Mouse (Mus musculus) left cerebral cortex, adult 9 months (tissue): ENCODE measurements around the gene Styxl1.

ENCODE experiments used
- DNase-seq, 2 experiments: peaks; one replicate each; pipeline ENCODE4 v3.0.0; 2022; ENCODE audit warnings: low spot score in 2 of 2

The Styxl1 gene

DNA sequence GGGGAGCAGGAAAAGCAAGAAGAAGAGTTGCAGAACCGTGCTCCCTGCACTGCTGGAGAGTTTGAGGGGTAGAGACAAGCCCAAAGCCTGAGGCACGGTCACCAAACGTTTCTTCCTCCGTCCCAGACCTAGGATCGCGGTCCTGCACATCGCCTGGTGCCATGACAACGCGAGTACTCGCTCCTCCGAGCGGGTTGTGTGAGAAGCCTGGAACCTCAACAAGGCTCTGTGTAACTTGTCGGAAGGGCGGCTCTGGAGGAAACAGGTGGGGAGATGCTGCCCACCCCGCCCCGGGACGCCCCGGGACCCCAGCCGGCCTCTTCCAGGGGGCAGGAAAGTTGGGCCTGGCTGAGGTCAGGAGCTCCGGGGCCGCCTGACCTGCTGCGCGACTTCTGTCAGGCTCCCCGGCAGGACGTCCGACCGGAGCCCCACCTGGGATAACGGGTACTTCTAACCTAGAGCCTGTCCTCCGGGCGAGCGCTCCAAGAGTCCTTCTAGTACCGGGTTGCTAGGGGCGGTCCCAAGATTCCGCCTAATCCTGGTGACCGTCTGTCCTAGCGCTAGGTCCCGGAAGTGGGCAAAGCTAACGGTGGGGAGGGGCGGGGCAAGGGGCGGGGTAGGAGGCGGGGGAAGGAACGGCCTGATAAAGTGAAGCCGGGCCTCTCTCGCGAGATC, at the start of gene Styxl1:
Gene Styxl1 (minus strand): TSS at position 590 of the 675 bp plus-strand sequence.
- DNase-seq, result peak in 1 of 2 experiments; percentile 32

- DNase-seq, result no peak
These were observed 48.0 kb upstream of the Styxl1 start for GRCm38 (mm10) chr5:135826225-135826624.

DNA sequence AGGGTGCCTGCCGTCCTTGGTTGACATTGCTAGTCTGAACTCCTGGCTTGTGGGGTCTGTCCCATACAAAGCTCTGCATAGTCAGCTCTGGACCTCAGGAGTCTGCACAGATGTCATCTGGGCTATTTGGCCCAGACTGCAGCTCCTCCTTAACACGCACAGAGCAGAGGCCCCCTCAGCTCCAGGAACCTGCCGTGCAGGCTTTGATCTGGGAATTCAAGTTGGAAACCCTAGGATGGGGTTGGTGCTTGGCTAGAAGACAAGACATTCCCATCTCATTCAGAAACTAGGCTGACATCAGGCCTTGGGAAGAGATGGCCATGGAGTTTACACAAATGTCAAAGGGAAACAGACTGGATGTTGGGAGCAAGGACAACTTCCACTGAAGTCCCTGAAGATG, 46.3 kb upstream of the Styxl1 start:
- DNase-seq, result no peak

- DNase-seq, result no peak
These were observed 44.2 kb upstream of the Styxl1 start for GRCm38 (mm10) chr5:135822316-135822944.

- no peak for DNase-seq
These were observed 40.3 kb upstream of the Styxl1 start for GRCm38 (mm10) chr5:135818491-135818890.

DNA sequence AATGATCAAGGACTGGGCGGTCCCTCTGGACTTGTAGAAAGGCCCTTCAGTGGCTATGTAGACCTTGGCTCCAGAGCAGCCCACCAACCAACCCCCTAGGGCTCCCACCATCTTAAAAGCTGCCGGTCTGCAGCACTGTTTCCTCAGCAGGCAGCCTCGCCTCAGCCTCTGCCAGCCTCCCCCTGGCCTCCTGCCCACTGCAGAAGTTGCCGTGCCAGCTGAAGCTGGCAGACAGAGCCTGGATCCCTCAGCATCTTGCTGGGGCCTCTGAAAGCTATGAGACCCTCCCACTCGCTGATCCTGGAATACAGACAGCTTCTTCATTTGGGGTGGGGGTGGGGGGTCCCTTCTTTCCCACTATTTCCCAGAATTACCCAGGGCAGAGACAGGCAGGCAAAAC, 34.8 kb upstream of the Styxl1 start:
- DNase-seq, result peak in 1 of 2 experiments; percentile 67

- DNase-seq, result peak in 1 of 2 experiments; percentile 62
These were observed 29.1 kb upstream of the Styxl1 start for GRCm38 (mm10) chr5:135807263-135807637.

DNA sequence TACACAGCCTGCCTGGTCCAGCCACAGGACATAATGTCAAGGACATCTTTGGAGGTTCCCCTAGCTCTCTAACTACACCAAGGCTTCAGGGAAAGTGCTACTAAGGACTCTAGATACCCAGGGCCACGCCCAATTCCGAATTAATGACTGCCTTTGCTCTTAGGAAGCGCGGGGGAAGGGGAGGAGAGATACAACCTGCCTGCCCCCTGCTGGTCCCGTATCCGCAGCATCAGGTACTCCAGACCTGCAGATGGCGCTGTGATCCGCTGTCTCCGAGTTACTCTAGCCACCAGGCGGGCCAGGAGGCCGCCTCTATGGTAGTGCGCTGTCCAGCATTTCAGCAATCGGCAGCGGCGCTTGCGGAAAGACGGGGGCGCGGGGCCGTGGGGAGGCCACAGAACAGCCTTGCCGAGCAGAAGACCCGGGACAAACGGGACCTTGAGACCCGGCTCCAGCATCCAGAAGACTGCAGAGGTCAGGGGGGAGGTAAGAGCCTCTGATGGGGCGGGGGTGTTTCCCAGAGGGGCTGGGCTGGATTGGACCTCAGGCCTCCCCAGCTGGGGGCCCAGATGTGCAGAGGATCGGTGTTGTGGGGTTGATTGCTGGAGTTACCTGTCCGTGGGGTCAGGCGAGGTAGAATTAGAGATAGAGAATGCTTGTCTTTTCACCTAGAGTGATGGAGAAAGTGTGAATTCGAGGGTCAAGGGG, 28.5 kb upstream of the Styxl1 start, which contains the start of gene Srrm3:
Gene Srrm3 (plus strand): TSS at position 336 of the 708 bp plus-strand sequence.
- DNase-seq, result peak; percentile 74 to 91

DNA sequence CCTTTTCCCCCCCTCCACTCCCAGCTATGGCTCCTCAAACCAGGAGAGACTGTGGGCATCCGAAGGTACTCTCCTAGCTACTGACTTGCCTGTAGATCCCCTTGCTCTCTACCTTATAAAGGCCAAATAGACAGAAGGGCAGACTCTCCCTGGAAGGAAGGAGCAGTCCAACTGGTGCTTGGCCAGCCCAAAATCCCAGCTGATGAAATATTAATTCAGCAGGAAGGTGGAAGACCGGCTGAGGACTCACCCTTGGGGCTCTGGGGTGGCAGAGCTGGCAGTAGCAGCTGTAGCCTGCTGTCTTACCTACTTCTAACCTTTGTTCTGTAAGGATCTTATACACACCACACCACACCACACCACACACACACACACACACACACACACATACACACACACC, 26.6 kb upstream of the Styxl1 start:
- no peak for DNase-seq

DNA sequence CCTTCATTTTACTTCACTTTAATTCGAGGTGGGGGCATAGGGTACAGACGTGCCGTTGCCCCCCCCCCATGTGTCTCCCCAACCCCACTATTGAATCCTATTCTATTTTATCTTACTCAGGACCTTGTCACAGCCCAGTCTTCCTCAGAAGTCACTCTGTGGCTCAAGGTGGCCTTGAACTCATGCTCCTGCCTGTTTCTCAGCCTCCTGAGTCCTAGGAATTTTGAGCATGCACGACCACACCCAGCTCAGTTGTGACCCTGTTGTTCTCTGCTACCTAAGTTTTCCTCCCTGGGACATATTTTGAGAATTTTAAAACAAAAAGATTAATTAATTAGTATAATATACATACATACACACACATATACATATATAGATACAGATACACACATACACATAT, 25.5 kb upstream of the Styxl1 start:
- no peak for DNase-seq

GRCm38 (mm10) chr5:135803135-135803534, 24.9 kb upstream of the Styxl1 start:
- DNase-seq, result no peak

- peak in 1 of 2 experiments; percentile 40 for DNase-seq
These were observed 24.5 kb upstream of the Styxl1 start for GRCm38 (mm10) chr5:135802641-135803040.

- DNase-seq, result no peak
These were observed 22.7 kb upstream of the Styxl1 start for GRCm38 (mm10) chr5:135800927-135801326.

- DNase-seq, result no peak
These were observed 21.6 kb upstream of the Styxl1 start for GRCm38 (mm10) chr5:135799746-135800145.

- no peak for DNase-seq
These were observed 16.6 kb upstream of the Styxl1 start for GRCm38 (mm10) chr5:135794859-135795181.

DNA sequence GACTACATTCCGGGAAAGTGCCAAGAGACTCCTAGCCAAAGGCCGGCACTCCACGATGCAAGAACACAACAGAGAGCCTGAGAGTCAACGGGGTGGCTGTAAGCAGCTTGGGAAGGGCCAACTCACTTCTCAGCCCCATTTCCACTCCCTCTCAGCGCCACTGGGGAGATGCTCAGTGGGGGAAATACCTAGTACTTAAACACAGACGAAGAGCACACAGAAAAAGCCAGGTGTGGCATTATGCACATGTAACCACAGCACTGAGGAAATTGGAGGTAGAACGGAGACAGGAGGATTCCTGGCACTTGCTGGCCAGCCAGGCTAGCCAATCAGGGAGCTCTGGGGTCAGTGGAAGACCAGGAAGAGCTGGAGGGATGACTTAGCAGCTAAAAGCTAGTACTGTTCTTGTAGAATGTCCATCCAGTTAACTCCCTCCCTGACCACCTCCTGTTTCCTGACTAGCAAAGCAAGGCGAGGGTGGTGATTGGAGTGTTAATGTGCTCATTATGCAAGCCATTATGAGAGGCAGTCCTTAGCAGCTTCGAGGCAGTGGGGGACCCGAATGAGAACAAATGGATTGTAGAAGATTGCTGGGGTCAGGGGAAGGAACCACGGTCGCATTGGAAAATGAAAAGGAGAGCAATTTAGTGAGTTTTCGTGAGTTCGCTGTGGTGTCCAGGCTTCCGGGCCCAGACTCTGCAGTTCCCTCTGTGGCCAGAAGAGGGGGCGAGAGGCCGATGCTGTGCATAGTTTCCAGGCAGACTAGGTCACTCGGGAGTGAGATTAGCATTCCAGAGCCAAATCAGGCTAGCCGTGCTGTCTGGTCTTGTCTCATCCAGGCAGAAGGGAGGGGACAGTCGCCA, 16.0 kb upstream of the Styxl1 start:
- peak in 1 of 2 experiments; percentile 92 for DNase-seq

- no peak for DNase-seq
These were observed 4.7 kb upstream of the Styxl1 start for GRCm38 (mm10) chr5:135782901-135783300.

DNA sequence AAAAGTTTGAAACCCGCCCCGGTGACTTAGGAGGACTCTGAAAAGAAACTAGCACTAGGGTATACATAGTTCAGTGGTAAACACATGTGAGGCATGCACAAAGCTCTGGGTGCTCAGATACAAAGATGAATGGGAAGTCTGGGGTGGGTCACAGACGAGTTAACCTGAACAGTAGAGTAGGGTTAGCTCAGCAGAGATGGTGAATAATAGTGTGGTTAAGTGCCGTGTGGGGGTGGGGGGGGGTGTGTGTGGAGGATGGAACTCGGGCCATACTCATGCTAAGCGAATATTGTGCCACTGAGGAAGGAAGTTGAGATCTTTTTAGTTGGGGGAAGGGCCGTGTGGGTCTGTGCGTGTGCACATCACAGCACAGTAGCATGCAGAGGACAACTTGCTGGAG, 2.1 kb upstream of the Styxl1 start:
- no peak for DNase-seq

GRCm38 (mm10) chr5:135778471-135779445, 573 bp upstream of the Styxl1 start, which contains the start of gene Mdh2:
TSS of gene Mdh2 (plus strand) at chr5:135778480.
- DNase-seq, result peak; percentile 99 to 100

DNA sequence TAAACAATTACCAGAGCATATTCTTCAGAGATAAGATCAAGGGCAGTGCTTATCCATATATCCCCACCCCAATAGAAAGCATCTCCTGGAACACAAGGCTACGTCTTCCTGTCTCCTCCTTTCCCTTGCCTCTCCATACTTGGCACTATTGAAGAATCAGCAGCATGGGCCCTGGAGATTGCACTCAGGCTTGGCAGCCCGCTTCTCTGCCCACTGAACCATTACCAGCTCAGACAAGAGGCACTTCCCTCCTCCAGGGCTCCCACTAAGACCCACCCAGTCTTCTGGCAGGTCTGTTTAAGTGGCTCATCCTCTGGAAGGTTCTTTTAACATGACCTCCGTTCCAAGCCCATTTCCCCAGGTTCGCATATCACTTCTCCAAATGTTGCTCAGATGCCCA, 1.6 kb downstream of the Styxl1 start:
- no peak for DNase-seq

- no peak for DNase-seq
These were observed 5.7 kb downstream of the Styxl1 start for GRCm38 (mm10) chr5:135772519-135772918.
